Mouse (Mus musculus) embryonic fibroblast, embryonic 13.5 days (primary cell): Measurements from ENCODE around the gene Ptprd.

Experiments
- CTCF ChIP-seq: IDR thresholded peaks from 2 replicates; pipeline ENCODE4 v1.5.1; 2011; ENCODE audit warnings: mild to moderate bottlenecking, control low read depth, low read length, moderate library complexity, borderline replicate concordance; ENCODE audit not compliant: insufficient read depth
- POLR2A ChIP-seq: IDR thresholded peaks from 2 replicates; pipeline ENCODE4 v1.6.1; 2011; ENCODE audit warnings: low read depth, mild to moderate bottlenecking, control low read depth, low read length, moderate library complexity

DNA sequence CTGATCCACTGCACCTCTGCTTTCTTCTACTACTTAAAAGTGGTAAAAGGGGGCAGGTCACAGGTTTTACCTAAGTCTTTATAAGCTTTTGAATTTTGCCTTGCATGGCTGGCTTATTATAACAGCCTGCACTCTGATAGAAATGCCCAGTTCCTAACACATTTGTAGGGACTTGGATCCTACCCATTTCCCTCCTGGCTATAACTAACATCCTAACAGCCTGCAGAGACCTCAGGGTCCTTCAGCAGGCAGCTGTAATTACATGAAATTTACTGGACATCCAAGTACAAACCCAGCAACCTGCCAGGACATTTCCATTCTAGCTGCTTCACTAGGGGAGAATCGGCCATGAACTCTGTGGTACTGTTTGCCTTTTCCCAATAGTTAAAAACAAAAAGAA, 1751.2 kb downstream of the Ptprd start:
- TF ChIP-seq CTCF (no peak), POLR2A (no peak)
